Mouse (Mus musculus) cerebellum, adult 2 months (tissue): ENCODE measurements around the gene Phactr3.

Experiments used
- CTCF ChIP-seq: fragments of 200-500 bp; IDR thresholded peaks from 2 replicates; pipeline ENCODE4 v1.5.1; 2011; ENCODE audit warnings: low read depth, mild to moderate bottlenecking, control low read depth, low read length, moderate library complexity, borderline replicate concordance; ENCODE audit not compliant: insufficient read depth
- POLR2A ChIP-seq: fragments of 200-500 bp; IDR thresholded peaks from 2 replicates; pipeline ENCODE4 v1.6.1; 2011; ENCODE audit warnings: low read length, control low read depth, borderline replicate concordance; ENCODE audit not compliant: insufficient read depth

- TF ChIP-seq CTCF (no peak), POLR2A (no peak)
These were observed 201.0 kb downstream of the Phactr3 start for GRCm38 (mm10) chr2:178319766-178320165.
